Mouse (Mus musculus) testis, adult 2 months (tissue): Measurements from ENCODE around the gene Stk11ip. TPM values are rescaled to one million over a fixed set of nuclear protein-coding genes. Genes with fewer than 3 reads are reported as not detected.
A peak's percentile ranks its signal among the peaks of the same experiment; 100 is the strongest.

Source experiments
- H3K27ac ChIP-seq: fragments of 200-500 bp; 2 replicates; pipeline ENCODE4 v1.5.1; 2012; ENCODE audit warnings: low read depth, low read length; ENCODE audit not compliant: control insufficient read depth, insufficient read depth
- H3K27me3 ChIP-seq: fragments of 200-500 bp; 2 replicates; pipeline ENCODE4 v1.6.1; 2012; ENCODE audit warnings: mild to moderate bottlenecking, low read length, moderate library complexity; ENCODE audit not compliant: control insufficient read depth, insufficient read depth
- H3K36me3 ChIP-seq: fragments of 200-500 bp; 2 replicates; pipeline ENCODE4 v1.6.1; 2012; ENCODE audit warnings: mild to moderate bottlenecking, low read length; ENCODE audit not compliant: control insufficient read depth, insufficient read depth
- H3K4me1 ChIP-seq: fragments of 200-500 bp; 2 replicates; pipeline ENCODE4 v1.6.1; 2012; ENCODE audit warnings: low read length; ENCODE audit not compliant: control insufficient read depth, insufficient read depth
- H3K4me3 ChIP-seq: fragments of 200-500 bp; 2 replicates; pipeline ENCODE4 v1.5.1; 2012; ENCODE audit warnings: low read depth, mild to moderate bottlenecking, low read length, moderate library complexity, mixed read lengths; ENCODE audit not compliant: control insufficient read depth
- CTCF ChIP-seq: fragments of 200-500 bp; IDR thresholded peaks from 2 replicates; pipeline ENCODE4 v1.5.1; 2012; ENCODE audit warnings: low read depth, mild to moderate bottlenecking, inconsistent platforms, low read length, moderate library complexity; ENCODE audit not compliant: control insufficient read depth, insufficient read depth, insufficient replicate concordance
- POLR2A ChIP-seq: fragments of 200-500 bp; IDR thresholded peaks from 2 replicates; pipeline ENCODE4 v1.6.1; 2012; ENCODE audit warnings: low read depth, mild to moderate bottlenecking, inconsistent platforms, low read length, moderate library complexity; ENCODE audit not compliant: control insufficient read depth
- polyA plus RNA-seq: library from polyadenylated mRNA; depleted of rRNA; stranded (reverse); fragments of >200 nt; gene quantifications from 2 replicates; pipeline ENCODE4 v1.2.3, GENCODE M21; 2012

The Stk11ip gene
- polyA plus RNA-seq, 1 experiment = 24.2 TPM

GRCm38 (mm10) chr1:75505159-75505955, 16.0 kb upstream of the Stk11ip start:
- Histone ChIP-seq H3K27me3 (no peaks in the 10 kb centered on the region), H3K36me3 (no peaks in the 10 kb centered on the region), H3K4me3 (peak overlapping the region; percentile 66), H3K4me1 (peaks cover 37% of the 10 kb centered on the region), H3K27ac (peak overlapping the region; percentile 57)
- TF ChIP-seq CTCF (no peak), POLR2A (peak; percentile 40; the same call in 1 of the 2 replicates)

- Histone ChIP-seq H3K27me3 (no peaks in the 10 kb centered on the region), H3K27ac (peak within 1 kb of the TSS; percentile 57), H3K4me3 (peak within 1 kb of the TSS; percentile 66), H3K4me1 (peaks cover 37% of the 10 kb centered on the region), H3K36me3 (no peaks in the 10 kb centered on the region)
- TF ChIP-seq POLR2A (peak; percentile 45; the same call in 1 of the 2 replicates), CTCF (no peak)
Measured at GRCm38 (mm10) chr1:75505956-75506831, 15.1 kb upstream of the Stk11ip start, which contains the start of gene Obsl1. Obsl1 (minus strand) TSS chr1:75506452.

GRCm38 (mm10) chr1:75507006-75507405, 14.3 kb upstream of the Stk11ip start, which contains the start of gene Inha:
Inha (plus strand) TSS chr1:75507077.
- H3K27ac ChIP-seq = peak within 1 kb of the TSS; percentile 57
- no peak for TF ChIP-seq POLR2A
- TF ChIP-seq CTCF = no peak
- H3K4me3 ChIP-seq = peak within 1 kb of the TSS; percentile 66
- peaks cover 37% of the 10 kb centered on the region for H3K4me1 ChIP-seq
- no peaks in the 10 kb centered on the region for H3K36me3 ChIP-seq
- H3K27me3 ChIP-seq = no peaks in the 10 kb centered on the region

GRCm38 (mm10) chr1:75509586-75509985, 11.7 kb upstream of the Stk11ip start:
- H3K27me3 ChIP-seq = no peaks in the 10 kb centered on the region
- TF ChIP-seq POLR2A = no peak
- TF ChIP-seq CTCF = no peak
- no peaks in the 10 kb centered on the region for H3K36me3 ChIP-seq
- H3K4me3 ChIP-seq = no peak overlapping the region
- peaks cover 27% of the 10 kb centered on the region for H3K4me1 ChIP-seq
- peak overlapping the region; percentile 59 for H3K27ac ChIP-seq

- H3K4me1 ChIP-seq = peaks cover 24% of the 10 kb centered on the region
- H3K36me3 ChIP-seq = no peaks in the 10 kb centered on the region
- no peaks in the 10 kb centered on the region for H3K27me3 ChIP-seq
- TF ChIP-seq POLR2A (no peak), CTCF (no peak)
- H3K4me3 ChIP-seq = no peak overlapping the region
- peak overlapping the region; percentile 59 for H3K27ac ChIP-seq
Measured at GRCm38 (mm10) chr1:75510154-75510553, 11.2 kb upstream of the Stk11ip start.

- no peak for TF ChIP-seq POLR2A
- TF ChIP-seq CTCF = no peak
- Histone ChIP-seq H3K4me3 (no peak overlapping the region), H3K4me1 (peaks cover 10% of the 10 kb centered on the region), H3K27me3 (no peaks in the 10 kb centered on the region), H3K36me3 (no peaks in the 10 kb centered on the region), H3K27ac (peak overlapping the region; percentile 24; the same call in 1 of the 2 replicates)
Measured at GRCm38 (mm10) chr1:75511437-75512210, 9.7 kb upstream of the Stk11ip start.

- TF ChIP-seq POLR2A = no peak
- no peak overlapping the region for H3K27ac ChIP-seq
- no peaks in the 10 kb centered on the region for H3K36me3 ChIP-seq
- no peak overlapping the region for H3K4me3 ChIP-seq
- no peaks in the 10 kb centered on the region for H3K27me3 ChIP-seq
- H3K4me1 ChIP-seq = peaks cover 5% of the 10 kb centered on the region
Measured at GRCm38 (mm10) chr1:75512550-75512949, 8.8 kb upstream of the Stk11ip start.
